ENCODE assay signal across 11 mouse cellular contexts in genomic region chr17:49996626-49997152, GRCm38 (mm10).
DNase-seq lines count a peak whose midpoint lies in the region; ATAC-seq and TF ChIP-seq lines count a peak whose summit lies in the region.
"Had no signal": no experiment of that assay in that cellular context is flagged by ENCODE, and none has a peak within 500 bp of the region (broad histone marks: within the 10 kb centered on the region; RNA-seq: fewer than 3 reads in every experiment).

No protein-coding gene starts in this region.

- no peak for ATAC-seq in heart, postnatal 0 days (ENCODE audit: insufficient read depth, low read depth)
- no peak for ATAC-seq in CD4-positive, CD25-positive, alpha-beta regulatory T cell, adult 4 months
- ATAC-seq in hindbrain, embryonic 16.5 days: no peak
- ATAC-seq: forebrain, embryonic 14.5 days had no signal

- H3K4me3 ChIP-seq in heart, postnatal 0 days (ENCODE audit: low read depth, low read length): no peak overlapping the region
- H3K4me3 ChIP-seq in hindbrain, embryonic 16.5 days (ENCODE audit: low read length): no peak overlapping the region

- H3K27ac ChIP-seq in heart, postnatal 0 days (ENCODE audit: low read depth): 0 out of 2 replicates have a peak overlapping the region, but pooled peaks have one; percentile 30
- H3K27ac ChIP-seq in hindbrain, embryonic 16.5 days (ENCODE audit: low read depth, low read length): no peak overlapping the region

- no peak overlapping the region for H3K9ac ChIP-seq in heart, postnatal 0 days (replicated peaks; ENCODE audit: low read depth, low read length)
- no peak overlapping the region for H3K9ac ChIP-seq in hindbrain, embryonic 16.5 days (ENCODE audit: low read depth, low read length)

- TF ChIP-seq EP300 in heart, postnatal 0 days (IDR thresholded peaks at IDR 0.05; ENCODE audit: low read depth): no peak

- DNase-seq in heart, postnatal 0 days (ENCODE audit: low spot score): no peak
- no peak for DNase-seq in heart, postnatal 36 days
- peak; percentile 53 for DNase-seq in embryo, embryonic 10.5 days (ENCODE audit: low spot score)
- DNase-seq in gastrocnemius, adult 8-10 months (ENCODE audit: low spot score in 2 of 2): peak; percentile 17 to 30
- peak; percentile 16 for DNase-seq in kidney, postnatal 14 days
- DNase-seq in spleen, adult 12 weeks (ENCODE audit: low spot score): no peak
- DNase-seq: cerebellum, adult 9-11 months; midbrain, embryonic 14.5 days had no signal

- TF ChIP-seq CTCF in heart, postnatal 0 days (IDR thresholded peaks at IDR 0.05; ENCODE audit: low read depth): no peak

- no peaks in the 10 kb centered on the region for H3K27me3 ChIP-seq in heart, postnatal 0 days (ENCODE audit: control insufficient read depth, insufficient read depth, low read length)
- no peaks in the 10 kb centered on the region for H3K27me3 ChIP-seq in hindbrain, embryonic 16.5 days (replicated peaks; ENCODE audit: control insufficient read depth, insufficient read depth, low read length)

- intact Hi-C loops in heart, postnatal 36 days (cut with DNase I): no loop called here

- peaks cover 7% of the 10 kb centered on the region; the same call in 1 of the 2 replicates for H3K4me1 ChIP-seq in heart, postnatal 0 days (ENCODE audit: control insufficient read depth, insufficient read depth)
- H3K4me1 ChIP-seq in hindbrain, embryonic 16.5 days (ENCODE audit: control insufficient read depth, insufficient read depth, low read depth, low read length): no peaks in the 10 kb centered on the region

- whole genome bisulfite sequencing in heart, postnatal 0 days: 57% methylated on average over 5 of the region's 5 CpGs
- 76% methylated on average over 5 of the region's 5 CpGs for WGBS in hindbrain, embryonic 16.5 days

- no peak overlapping the region for H3K4me2 ChIP-seq in heart, postnatal 0 days (ENCODE audit: low read depth, low read length)
- no peak overlapping the region for H3K4me2 ChIP-seq in hindbrain, embryonic 16.5 days (ENCODE audit: low read length)

- H3K36me3 ChIP-seq in heart, postnatal 0 days (replicated peaks; ENCODE audit: control insufficient read depth, insufficient read depth, low read length): peaks cover 33% of the 10 kb centered on the region
- H3K36me3 ChIP-seq in hindbrain, embryonic 16.5 days (ENCODE audit: control insufficient read depth, insufficient read depth, low read length): no peaks in the 10 kb centered on the region

- H3K9me3 ChIP-seq in heart, postnatal 0 days (replicated peaks; ENCODE audit: control insufficient read depth, low read length): no peaks in the 10 kb centered on the region
- 0 out of 2 replicates have a peak, but pooled peaks cover 4% of the 10 kb centered on the region for H3K9me3 ChIP-seq in hindbrain, embryonic 16.5 days (ENCODE audit: control insufficient read depth, low read length)

Comparison
In these comparisons a context has a peak if more than half of its experiments do, and no peak if none do; other contexts are left out.
1. DNase-seq: peak in embryo, embryonic 10.5 days (single experiment), gastrocnemius, adult 8-10 months (2 of 2) and kidney, postnatal 14 days (single experiment); none in heart, postnatal 0 days (single experiment), heart, postnatal 36 days (0 of 2) and spleen, adult 12 weeks (single experiment).